Mouse (Mus musculus) myocyte (in vitro differentiated cells): ENCODE results near the gene Ptpn6. TPM values are rescaled to one million over a fixed set of nuclear protein-coding genes. Genes with fewer than 3 reads are reported as not detected.

Experiments used
- H3K27me3 ChIP-seq: one replicate; pipeline ENCODE4 v1.6.1; 2011; ENCODE audit not compliant: control insufficient read depth, insufficient read depth, insufficient read length
- H3K36me3 ChIP-seq: one replicate; pipeline ENCODE4 v1.6.1; 2011; ENCODE audit not compliant: control insufficient read depth, insufficient read depth
- H3K4me2 ChIP-seq: one replicate; pipeline ENCODE4 v1.6.1; 2011; ENCODE audit warnings: low read depth, control low read depth
- H3K4me3 ChIP-seq: one replicate; pipeline ENCODE4 v1.5.1; 2011; ENCODE audit warnings: mild to moderate bottlenecking, control low read depth, moderate library complexity
- H3K79me2 ChIP-seq: one replicate; pipeline ENCODE4 v1.6.1; 2011; ENCODE audit not compliant: control insufficient read depth, insufficient read depth
- H3ac ChIP-seq: one replicate; pipeline ENCODE4 v1.6.1; 2011; ENCODE audit not compliant: control insufficient read depth, insufficient read length
- CEBPB ChIP-seq: IDR thresholded peaks from 2 replicates; pipeline ENCODE4 v1.6.1; 2011; ENCODE audit warnings: mild to moderate bottlenecking, moderate library complexity; ENCODE audit not compliant: poor library complexity, insufficient read depth, severe bottlenecking
- E2F4 ChIP-seq: IDR thresholded peaks from one replicate; pipeline ENCODE4 v1.6.1; 2011; ENCODE audit warnings: mild to moderate bottlenecking, control low read depth, moderate library complexity; ENCODE audit not compliant: insufficient read depth
- MAX ChIP-seq: IDR thresholded peaks from one replicate; pipeline ENCODE4 v1.6.1; 2011; ENCODE audit warnings: low read depth, mild to moderate bottlenecking, control low read depth
- MYOD1 ChIP-seq, 3 experiments: IDR thresholded peaks; one replicate each; pipeline ENCODE4 v1.6.1; 2011; ENCODE audit warnings: control low read depth in 2 of 3, low read depth in 2 of 3, mild to moderate bottlenecking in 2 of 3, moderate library complexity in 1 of 3; ENCODE audit not compliant: insufficient read length in 2 of 3, control insufficient read depth in 1 of 3
- MYOG ChIP-seq, 3 experiments: IDR thresholded peaks; one replicate each; pipeline ENCODE4 v1.6.1; 2011; ENCODE audit warnings: control low read depth in 2 of 3, low read depth in 2 of 3, mild to moderate bottlenecking in 2 of 3; ENCODE audit not compliant: insufficient read length in 2 of 3, control insufficient read depth in 1 of 3, insufficient read depth in 1 of 3
- POLR2A ChIP-seq: IDR thresholded peaks from one replicate; pipeline ENCODE4 v1.6.1; 2011; ENCODE audit warnings: low read depth, mild to moderate bottlenecking, control low read depth, moderate library complexity; ENCODE audit not compliant: insufficient read length
- POLR2AphosphoS2 ChIP-seq: IDR thresholded peaks from one replicate; pipeline ENCODE4 v1.6.1; 2011; ENCODE audit warnings: low read depth, control low read depth; ENCODE audit not compliant: insufficient read length
- REST ChIP-seq: IDR thresholded peaks from one replicate; pipeline ENCODE4 v1.6.1; 2011; ENCODE audit warnings: mild to moderate bottlenecking, control low read depth, moderate library complexity; ENCODE audit not compliant: insufficient read depth, insufficient read length
- SRF ChIP-seq: IDR thresholded peaks from one replicate; pipeline ENCODE4 v1.6.1; 2011; ENCODE audit warnings: low read depth; ENCODE audit not compliant: control insufficient read depth, insufficient read length
- TCF12 ChIP-seq: IDR thresholded peaks from one replicate; pipeline ENCODE4 v1.6.1; 2011; ENCODE audit warnings: mild to moderate bottlenecking, control low read depth; ENCODE audit not compliant: poor library complexity, insufficient read depth, severe bottlenecking
- TCF3 ChIP-seq: IDR thresholded peaks from one replicate; pipeline ENCODE4 v1.6.1; 2011; ENCODE audit warnings: low read depth, control low read depth; ENCODE audit not compliant: insufficient read length
- USF1 ChIP-seq: IDR thresholded peaks from one replicate; pipeline ENCODE4 v1.6.1; 2011; ENCODE audit warnings: low read depth, mild to moderate bottlenecking, control low read depth, moderate library complexity
- polyA plus RNA-seq: library from polyadenylated mRNA; unstranded; fragments of >200 nt; fragmentation: generic; extraction: Trizol; gene quantifications from one replicate; pipeline ENCODE4 v1.2.1, GENCODE M21; 2012; ENCODE audit warnings: missing spikeins

The Ptpn6 gene
- polyA plus RNA-seq, 1 experiment = 3.1 TPM

DNA sequence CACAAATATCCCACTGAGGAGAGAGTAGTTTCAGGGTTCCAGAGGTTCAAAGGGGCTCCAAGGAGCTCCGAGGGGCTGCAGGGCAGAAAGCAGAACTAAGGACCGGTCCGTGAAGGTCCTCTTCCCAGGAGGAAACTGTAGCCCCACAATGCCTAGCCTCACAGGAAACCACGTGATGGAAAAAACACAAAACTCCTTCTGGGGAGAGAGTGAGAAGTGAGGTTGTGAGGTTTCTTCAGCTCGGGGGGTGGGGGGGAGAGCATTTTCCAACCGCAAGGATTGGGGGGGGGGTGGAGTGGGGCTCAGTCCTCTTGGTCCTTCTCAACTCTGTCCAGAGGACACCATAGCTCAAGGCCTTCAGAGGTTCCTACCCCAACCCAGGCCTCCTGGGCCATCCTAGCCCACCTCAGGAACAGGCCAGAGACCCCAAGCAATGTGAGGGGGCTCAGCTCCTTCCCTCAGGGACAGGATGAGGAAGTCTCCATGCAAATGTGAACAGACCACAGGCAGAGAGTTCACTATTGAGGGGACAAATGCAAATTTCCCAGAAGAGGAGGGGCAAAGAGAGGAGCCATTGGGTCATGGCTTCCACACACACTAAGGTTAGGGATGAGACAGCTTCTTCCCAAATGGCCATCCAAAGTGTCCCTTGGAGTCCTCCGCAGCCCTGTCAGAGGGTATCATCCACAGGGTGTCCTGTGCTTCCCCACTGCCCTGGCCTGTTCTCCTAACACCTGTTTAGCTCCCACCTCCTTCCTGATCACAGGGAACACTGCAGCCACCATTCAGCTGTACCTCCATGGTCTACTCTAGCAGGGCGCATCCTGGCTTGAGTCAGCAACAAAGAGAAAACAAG lies 8.4 kb downstream of the Ptpn6 start:
- no peak overlapping the region for H3K4me3 ChIP-seq
- TF ChIP-seq TCF3 (no peak), USF1 (no peak), MYOD1 (IDR thresholded peaks at IDR 0.05; ENCODE audit: control insufficient read depth in 1 of 3, insufficient read length in 2 of 3, low read depth in 2 of 3) (no peak), CEBPB (no peak), SRF (no peak), E2F4 (no peak), REST (no peak), POLR2A (no peak), POLR2AphosphoS2 (no peak), MAX (no peak), TCF12 (no peak), MYOG (IDR thresholded peaks at IDR 0.05; ENCODE audit: control insufficient read depth in 1 of 3, insufficient read depth in 1 of 3, insufficient read length in 2 of 3, low read depth in 2 of 3) (no peak)

DNA sequence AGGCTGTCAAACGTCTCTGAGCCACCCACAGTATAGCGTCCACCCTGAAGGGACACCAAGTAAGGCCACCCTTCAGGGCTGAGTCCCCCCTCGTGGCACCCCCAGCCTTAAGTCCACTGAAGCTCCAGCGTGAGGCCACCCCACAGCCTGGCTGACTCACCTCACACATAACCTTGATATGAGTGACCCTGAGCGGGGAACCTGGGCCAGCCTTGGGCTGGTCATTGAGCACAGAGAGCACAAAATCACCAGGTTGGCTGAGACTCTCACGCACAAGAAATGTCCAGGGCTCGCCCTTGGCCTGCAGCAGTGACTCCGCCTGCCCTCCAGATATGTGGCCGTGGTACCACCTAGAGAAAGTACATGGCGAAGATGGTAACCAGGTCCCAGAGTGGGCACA lies 9.9 kb downstream of the Ptpn6 start:
- Histone ChIP-seq H3K4me3 (no peak overlapping the region), H3K4me2 (no peak overlapping the region), H3K36me3 (no peaks in the 10 kb centered on the region), H3K27me3 (no peaks in the 10 kb centered on the region), H3K79me2 (no peaks in the 10 kb centered on the region), H3ac (no peak overlapping the region)
- TF ChIP-seq MAX (no peak), POLR2A (no peak), POLR2AphosphoS2 (no peak), REST (no peak), E2F4 (no peak), SRF (no peak), MYOG (IDR thresholded peaks at IDR 0.05; ENCODE audit: control insufficient read depth in 1 of 3, insufficient read depth in 1 of 3, insufficient read length in 2 of 3, low read depth in 2 of 3) (no peak), CEBPB (no peak), TCF3 (no peak), TCF12 (no peak), USF1 (no peak), MYOD1 (IDR thresholded peaks at IDR 0.05; ENCODE audit: control insufficient read depth in 1 of 3, insufficient read length in 2 of 3, low read depth in 2 of 3) (no peak)

More for the DNA sequence above, 8.4 kb downstream of the Ptpn6 start:
- Histone ChIP-seq H3K79me2 (no peaks in the 10 kb centered on the region), H3K27me3 (no peaks in the 10 kb centered on the region), H3K4me2 (no peak overlapping the region), H3ac (no peak overlapping the region), H3K36me3 (no peaks in the 10 kb centered on the region)

DNA sequence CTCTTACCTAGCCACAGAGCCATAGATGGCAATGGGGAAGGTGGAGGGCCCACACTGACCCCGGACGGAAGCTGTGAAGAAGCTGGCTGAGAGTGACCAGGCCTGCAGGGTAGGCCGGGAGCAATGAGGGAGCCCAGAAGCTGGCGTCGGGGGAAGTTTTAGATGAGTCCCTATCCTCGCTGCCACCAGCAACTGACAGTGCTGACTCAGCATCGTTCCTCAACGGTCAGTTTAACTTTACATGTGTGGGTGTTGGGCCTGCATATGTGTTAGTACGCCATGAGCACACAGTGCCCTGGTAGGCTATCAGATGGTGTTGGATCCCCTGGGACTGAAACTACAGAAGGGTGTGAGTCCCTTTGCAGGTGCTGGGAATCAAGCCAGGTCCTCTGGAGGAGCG lies 14.0 kb downstream of the Ptpn6 start:
- H3K4me3 ChIP-seq = no peak overlapping the region
- H3K79me2 ChIP-seq = no peaks in the 10 kb centered on the region
- H3K4me2 ChIP-seq = no peak overlapping the region
- no peaks in the 10 kb centered on the region for H3K27me3 ChIP-seq
- H3K36me3 ChIP-seq = no peaks in the 10 kb centered on the region
- H3ac ChIP-seq = no peak overlapping the region
- TF ChIP-seq SRF (no peak), REST (no peak), POLR2AphosphoS2 (no peak), E2F4 (no peak), USF1 (no peak), TCF3 (no peak), MAX (no peak), MYOD1 (IDR thresholded peaks at IDR 0.05; ENCODE audit: control insufficient read depth in 1 of 3, insufficient read length in 2 of 3, low read depth in 2 of 3) (no peak), POLR2A (no peak), MYOG (IDR thresholded peaks at IDR 0.05; ENCODE audit: control insufficient read depth in 1 of 3, insufficient read depth in 1 of 3, insufficient read length in 2 of 3, low read depth in 2 of 3) (no peak), CEBPB (no peak), TCF12 (no peak)

DNA sequence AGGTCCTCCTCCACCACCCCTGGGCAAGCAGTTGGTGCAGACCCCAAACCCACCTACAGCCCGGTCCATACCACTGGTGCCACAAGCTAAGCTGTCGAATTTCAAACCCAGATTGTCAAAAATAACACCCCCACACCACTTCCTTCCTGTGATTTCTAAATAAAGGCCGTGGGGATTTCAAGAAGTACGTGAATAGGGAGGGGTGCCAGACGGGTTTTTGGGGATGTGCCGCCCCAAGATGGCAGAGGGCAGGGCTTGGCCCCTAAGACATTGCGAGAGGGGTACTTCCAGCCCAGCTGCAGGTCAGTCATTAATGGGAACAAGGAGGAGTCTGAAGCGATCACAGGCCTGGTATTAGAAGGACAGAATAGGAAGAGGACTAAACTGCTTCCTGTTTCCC lies 15.0 kb downstream of the Ptpn6 start:
- TF ChIP-seq REST = no peak
- TF ChIP-seq E2F4 = no peak
- no peak for TF ChIP-seq USF1
- TF ChIP-seq TCF3 = no peak
- no peak for TF ChIP-seq CEBPB
- no peak for TF ChIP-seq POLR2AphosphoS2
- no peak for TF ChIP-seq TCF12
- TF ChIP-seq POLR2A = no peak
- TF ChIP-seq MYOD1 (IDR thresholded peaks at IDR 0.05; ENCODE audit: control insufficient read depth in 1 of 3, insufficient read length in 2 of 3, low read depth in 2 of 3) = no peak
- no peak for TF ChIP-seq MAX
- TF ChIP-seq SRF = no peak
- TF ChIP-seq MYOG (IDR thresholded peaks at IDR 0.05; ENCODE audit: control insufficient read depth in 1 of 3, insufficient read depth in 1 of 3, insufficient read length in 2 of 3, low read depth in 2 of 3) = no peak
- Histone ChIP-seq H3K4me3 (no peak overlapping the region), H3K4me2 (no peak overlapping the region), H3ac (no peak overlapping the region), H3K27me3 (no peaks in the 10 kb centered on the region), H3K36me3 (no peaks in the 10 kb centered on the region), H3K79me2 (no peaks in the 10 kb centered on the region)

DNA sequence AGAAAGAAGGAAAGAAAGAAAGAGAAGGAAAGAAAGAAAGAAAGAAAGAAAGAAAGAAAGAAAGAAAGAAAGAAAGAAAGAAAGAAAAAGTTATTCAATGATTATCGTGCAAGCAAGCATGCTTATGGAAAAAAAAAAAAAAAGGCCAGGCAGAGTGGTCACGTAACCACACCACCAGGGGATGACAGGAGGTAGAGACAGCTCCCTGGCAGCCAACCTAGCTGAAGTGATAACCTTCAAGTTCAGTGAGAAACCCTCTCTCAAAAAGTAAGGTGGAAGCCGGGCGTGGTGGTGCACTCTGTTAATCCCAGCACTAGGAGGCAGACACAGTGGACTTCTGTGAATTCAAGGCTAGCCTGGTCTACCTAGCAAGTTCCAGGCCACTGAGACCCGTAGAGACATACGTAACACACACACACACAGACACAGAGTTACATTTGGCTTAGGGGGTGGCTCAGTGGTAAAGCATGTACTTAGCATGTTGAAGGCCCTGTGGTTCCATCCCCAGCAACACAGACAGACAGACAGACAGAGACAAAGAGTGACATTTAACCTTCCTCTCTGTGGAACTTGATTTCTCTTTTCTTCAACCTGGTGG lies 15.5 kb downstream of the Ptpn6 start:
- no peaks in the 10 kb centered on the region for H3K79me2 ChIP-seq
- TF ChIP-seq REST (no peak), POLR2A (no peak), TCF3 (no peak), MAX (no peak), USF1 (no peak), MYOG (IDR thresholded peaks at IDR 0.05; ENCODE audit: control insufficient read depth in 1 of 3, insufficient read depth in 1 of 3, insufficient read length in 2 of 3, low read depth in 2 of 3) (no peak), TCF12 (no peak), MYOD1 (IDR thresholded peaks at IDR 0.05; ENCODE audit: control insufficient read depth in 1 of 3, insufficient read length in 2 of 3, low read depth in 2 of 3) (no peak), E2F4 (no peak), CEBPB (no peak), SRF (no peak), POLR2AphosphoS2 (no peak)
- no peak overlapping the region for H3K4me3 ChIP-seq

More for the DNA sequence above, 15.5 kb downstream of the Ptpn6 start:
- Histone ChIP-seq H3K36me3 (no peaks in the 10 kb centered on the region), H3ac (no peak overlapping the region), H3K27me3 (no peaks in the 10 kb centered on the region), H3K4me2 (no peak overlapping the region)
